Mouse (Mus musculus) lung, postnatal 10 days (tissue): ENCODE results near the gene Zbtb25.

ENCODE experiments used
- DNase-seq: peaks from one replicate; pipeline ENCODE4 v3.0.0; 2021

Gene Zbtb25

DNA sequence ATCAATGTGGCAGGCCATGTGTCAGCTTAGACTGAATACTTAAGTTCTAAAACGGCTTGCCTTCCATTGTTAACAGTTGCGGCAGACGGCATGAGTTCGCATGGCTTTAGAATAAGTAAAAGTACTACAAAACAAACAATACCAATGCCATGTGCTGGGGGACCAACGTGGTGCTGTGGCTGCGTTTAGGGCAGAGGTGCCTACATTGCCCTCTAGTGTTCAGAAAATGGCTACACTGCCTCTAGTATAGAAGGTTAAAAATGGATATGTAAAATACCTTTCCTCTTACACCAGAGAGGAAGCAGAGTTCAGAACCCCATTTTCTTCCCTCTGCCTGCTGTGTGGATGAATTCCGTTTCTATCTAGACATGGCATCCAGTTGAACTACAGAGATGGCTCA is 7.2 kb upstream of the Zbtb25 start:
- DNase-seq: peak; percentile 47

DNA sequence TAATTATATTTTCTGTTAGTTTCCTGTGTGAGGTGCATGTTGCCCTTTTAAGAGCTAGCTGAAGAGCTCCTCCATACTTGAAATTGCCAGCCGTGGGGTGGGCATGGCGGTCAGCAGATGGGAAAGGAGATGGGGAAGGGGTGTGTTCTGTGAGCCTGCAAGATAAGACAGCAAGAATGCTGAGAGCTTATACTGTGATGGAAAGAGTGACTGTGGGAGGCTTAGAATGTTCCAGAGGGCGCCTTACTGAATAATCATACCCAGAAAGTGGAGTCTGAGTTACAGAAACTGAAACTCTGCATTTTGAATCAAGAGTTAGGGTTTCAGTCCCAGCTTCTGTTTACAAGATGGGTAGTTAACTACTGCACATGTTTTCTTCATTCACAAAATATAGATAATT is 6.1 kb upstream of the Zbtb25 start:
- no peak for DNase-seq

DNA sequence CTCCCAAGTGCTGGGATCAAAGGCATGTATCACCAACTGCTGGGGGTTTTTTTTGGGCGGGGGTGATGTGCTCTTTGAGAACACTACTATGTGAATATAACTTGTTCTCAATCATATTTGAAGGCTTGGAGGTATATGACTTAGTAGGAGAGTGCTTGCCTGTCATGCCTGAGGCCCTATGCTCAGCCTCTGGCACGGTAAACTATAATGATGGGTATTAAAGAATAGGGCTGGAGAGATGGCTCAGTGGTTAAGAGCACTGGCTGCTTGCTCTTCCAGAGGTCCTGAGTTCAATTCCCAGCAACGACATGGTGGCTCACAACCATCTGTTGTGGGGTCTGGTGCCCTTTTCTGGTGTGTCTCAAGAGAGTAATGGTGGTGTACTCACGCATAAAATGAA is 5.5 kb upstream of the Zbtb25 start:
- DNase-seq: no peak

DNA sequence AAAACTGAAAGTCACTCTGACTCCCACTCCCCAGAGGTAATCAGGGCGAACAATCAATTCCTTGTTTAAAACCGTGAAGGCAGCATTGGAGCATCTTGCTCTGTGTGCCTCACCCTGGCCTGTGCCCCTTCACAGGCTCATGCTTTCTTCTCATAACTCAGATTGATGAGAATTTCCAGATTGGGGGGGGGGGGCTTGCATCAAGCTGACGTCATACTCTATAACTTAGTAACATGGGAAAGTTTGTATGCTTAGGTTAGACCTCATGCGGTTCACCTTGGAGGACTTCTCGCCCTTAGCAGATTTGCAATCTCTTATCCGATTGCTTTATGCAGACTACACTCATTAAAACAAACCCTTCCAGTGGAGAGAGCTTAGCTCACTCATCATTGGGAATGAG is 4.6 kb upstream of the Zbtb25 start:
- DNase-seq: no peak

DNA sequence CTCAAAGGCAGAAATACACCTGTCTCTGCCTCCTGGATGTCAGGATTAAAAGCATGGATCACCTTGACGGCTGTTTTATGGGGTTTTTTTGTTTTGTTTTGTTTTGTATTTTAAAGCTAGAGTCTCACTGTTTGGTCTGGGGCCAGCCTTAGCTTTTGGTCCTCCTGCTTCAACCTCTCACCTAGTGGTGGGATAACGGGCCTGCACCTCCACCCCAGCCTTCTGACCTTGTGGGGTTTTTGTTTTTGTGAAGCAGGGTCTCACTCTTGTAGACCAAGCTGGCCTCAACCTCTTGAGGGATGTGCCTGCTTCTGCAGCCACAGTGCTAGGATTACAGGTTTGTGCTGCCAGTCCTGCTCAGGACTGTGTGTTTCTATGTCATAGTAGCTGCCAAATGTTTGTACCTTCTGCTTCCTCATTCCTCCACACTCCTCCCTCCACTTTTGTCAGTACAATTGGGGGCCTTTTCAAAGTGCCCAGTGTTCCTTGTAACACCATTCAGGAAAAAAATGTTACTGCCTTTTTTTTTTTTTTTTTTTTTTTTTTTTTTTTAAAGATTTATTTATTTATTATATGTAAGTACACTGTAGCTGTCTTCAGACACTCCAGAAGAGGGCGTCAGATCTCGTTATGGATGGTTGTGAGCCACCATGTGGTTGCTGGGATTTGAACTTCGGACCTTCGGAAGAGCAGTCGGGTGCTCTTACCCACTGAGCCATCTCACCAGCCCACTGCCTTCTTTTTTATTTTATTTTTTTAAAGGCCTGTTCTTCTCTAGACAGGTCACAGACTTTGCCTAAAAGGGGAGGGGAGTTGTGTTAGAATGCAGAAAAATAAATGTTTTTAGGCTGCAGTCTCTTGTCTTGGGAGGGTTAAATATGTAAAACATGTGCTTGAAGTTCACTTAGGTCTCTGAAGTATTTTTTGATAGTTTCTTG is 3.7 kb upstream of the Zbtb25 start:
- peak; percentile 27 for DNase-seq

DNA sequence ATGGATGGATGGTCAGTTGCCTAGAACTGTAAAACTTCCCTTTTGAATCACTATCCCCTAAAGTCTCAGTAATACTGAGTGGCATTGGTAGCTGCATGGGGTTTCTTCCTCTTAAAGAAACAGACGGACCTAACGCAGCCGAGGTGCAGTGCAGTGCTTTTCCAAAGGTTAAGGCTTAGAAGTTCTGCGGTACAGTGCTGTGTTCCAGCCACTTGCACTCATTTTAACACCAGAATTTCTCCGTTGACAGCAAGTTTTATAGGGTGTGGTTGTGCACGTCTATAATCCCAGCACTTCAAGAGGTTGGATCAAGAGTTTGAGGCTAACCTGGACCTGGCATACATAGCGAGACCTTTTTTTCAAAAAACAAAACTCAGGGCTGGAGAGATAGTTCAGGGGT is 2.6 kb upstream of the Zbtb25 start:
- no peak for DNase-seq

DNA sequence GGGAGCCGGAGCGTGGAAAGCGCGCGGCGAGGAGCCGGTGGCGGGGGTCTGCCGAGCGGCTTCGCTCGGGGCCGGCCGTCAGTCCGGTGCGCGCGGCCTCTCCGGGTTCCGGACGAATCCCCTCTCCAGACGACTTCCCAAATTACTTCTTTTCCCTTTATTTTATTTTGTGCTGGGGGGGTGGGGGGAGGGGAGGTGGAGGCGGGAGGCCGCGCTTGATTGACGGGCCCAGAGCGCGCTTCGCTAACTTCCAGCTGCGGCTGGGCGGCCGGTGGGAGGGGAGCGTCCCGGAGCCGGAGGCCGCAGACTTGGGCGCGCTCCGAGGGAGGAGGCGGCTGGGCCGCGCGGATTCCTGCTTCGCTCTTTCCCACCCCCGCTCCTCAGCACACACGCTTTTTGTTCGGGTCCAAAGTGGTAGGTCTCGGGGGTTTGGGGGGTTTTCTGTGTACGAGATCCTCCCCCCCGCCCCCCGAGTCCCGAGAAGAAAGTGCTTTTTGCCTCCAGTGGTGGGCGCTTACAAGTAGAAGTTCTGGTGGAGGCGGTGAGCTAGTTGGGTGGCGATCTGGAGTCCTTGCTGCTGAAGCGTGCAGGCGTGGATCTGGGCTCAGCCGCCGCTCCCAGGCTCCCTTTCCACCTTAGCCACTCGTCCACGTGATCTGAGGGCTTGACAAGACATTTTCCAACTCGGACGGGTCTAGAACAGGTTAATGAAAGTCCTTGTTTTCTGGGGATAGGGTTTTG is 1.6 kb upstream of the Zbtb25 start:
- DNase-seq: peak; percentile 86

DNA sequence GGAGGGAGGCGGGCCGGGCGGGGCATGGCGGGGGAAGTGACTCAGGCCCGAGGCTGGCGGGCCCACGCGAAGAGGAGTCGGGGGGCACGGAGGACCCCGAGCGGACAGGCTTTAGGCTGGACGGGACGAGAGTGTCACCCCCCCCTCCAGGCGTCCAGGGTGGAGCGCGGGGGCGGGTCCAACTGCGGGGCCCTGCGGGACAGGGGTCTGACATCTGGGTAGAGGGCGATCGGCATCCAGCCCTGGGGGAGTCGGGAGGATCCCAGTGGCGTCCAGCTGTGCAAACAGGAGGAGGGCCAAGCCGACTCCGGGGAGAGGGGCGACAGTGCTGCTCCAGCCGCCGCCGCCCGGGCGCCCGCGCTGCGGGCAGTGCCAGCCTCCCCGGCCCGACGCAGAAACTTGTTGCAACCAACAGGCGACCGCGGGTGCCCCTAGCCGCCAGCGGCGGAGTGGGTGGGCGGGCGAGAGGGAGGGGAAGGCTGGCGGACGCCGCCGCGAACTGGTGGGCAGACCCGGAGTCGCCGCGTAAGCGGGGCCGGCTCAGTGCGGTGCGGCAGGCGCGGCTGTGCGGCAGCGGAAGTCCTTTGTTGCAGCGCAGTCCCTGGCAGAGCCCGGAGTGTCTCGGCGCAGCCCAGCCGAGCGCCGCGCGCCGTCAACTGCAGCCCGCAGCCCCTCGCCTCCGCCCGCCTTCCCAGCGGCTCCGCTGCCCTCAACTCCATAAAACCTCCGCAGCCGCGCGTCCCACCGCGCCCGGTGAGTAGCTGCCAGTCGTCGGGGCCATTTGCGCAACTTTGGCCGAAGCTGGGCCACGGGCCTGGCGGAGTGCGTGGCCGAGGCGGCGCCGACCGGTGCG is 802 bp upstream of the Zbtb25 start, which contains the start of gene Zbtb1:
Gene Zbtb1 (plus strand): TSS at position 289 of the 853 bp plus-strand sequence.
- DNase-seq: peak; percentile 90

DNA sequence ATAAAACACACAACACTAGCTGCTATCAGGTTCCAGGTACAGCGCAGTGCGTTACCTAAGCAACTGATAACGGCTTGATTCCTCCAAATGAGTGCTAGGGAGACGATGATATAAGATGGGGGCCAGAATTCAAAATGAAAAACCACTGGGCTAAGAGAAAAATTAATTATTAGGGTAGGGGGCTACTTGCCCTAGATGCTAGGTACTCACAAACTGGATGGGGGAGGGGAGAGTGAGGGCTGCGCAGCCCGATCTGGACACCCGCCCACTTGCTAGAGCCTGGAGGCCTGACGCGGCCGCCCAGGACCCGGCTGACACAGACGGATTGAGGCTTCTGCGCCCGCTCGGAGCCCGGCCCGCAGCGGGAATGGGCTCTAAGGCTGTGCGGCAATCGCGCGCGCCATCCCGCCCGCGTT is 604 bp downstream of the Zbtb25 start:
- peak; percentile 69 for DNase-seq

DNA sequence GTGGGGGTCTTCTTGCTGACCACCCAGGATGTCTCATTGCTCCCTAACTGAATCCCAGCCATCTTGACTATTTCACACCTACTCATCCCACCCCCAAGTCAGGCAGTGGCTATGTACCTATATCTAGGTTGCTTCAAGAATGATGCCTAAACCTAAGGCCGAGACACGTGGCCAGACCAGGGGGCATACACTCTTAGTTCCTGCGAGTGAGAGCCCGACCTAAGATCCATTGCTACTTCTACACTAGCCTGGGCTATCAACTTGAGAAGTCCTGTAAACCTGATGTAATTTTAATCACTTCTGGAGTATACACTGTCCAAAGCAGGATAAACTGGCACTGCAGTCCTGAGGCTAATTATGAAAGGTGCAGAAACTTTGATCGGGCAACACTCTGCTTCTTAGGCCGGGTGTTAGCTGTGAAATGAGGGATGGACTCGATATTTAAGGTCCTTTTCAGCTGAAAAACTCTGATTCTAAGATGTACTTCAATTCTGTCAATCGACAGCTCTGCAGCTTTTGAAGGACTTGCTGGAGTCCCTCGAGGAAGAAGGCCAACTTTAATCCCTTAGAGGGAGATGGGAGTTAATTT is 1.1 kb downstream of the Zbtb25 start:
- DNase-seq: no peak

DNA sequence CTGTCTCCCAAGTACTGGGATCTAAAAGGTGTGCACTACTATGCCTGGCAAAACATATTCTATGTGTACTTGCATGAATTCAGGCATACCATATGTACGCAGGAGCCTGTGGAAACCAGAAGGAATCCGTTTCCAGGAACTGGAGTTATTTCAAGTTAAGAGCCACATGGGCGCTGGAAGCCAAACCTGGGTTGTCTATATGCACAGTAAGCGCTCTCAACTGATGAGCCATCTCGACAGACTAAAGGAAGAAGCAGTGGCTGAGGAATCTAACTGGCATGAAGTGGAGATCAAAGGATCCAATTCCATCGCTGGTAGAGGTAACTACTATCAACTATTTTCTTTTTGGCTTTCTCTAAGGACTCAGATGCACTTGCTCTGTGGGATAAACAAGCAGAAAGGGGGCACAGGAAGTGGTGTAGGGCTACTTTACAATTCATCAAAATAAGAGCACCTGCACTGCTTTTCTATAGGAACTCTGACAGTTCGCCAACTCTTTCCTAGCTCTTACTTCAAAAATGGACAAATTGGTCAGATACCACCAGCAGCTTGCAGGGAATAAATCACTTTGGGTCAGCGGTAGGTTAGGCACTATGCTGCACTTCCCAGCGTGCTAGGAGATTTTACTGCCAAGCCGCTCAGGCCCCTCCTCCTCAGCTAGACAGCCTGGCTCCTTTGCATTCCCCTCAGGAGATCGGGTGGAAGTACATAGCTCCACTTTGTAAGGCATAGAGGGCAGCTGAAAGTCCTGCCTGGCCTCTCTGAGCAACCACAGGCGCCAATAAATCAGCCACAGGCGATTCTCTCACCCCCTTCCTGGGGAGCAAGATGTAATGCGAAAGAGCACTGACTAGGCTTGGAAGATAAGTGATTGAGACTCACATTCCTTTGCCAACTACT is 2.1 kb downstream of the Zbtb25 start:
- DNase-seq: peak; percentile 23

DNA sequence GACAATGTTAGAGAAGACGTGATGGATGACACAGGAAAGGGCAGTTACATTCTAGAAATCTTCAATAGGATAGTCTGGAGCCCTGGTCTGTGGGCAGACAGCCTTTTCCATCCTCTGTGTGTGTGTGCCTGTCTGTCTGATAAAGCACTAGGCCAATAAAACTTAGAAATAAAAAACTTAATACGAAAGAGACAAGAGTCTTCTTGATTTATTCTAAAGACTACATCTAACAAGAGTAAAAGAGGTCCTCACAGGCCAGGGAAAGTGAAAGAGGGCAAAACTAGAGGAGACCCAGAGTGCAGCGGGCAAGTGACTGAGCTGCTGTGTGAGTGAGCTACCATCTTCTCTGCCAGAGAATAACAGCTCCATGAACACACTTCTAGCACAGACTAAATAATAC is 3.1 kb downstream of the Zbtb25 start:
- DNase-seq: no peak

DNA sequence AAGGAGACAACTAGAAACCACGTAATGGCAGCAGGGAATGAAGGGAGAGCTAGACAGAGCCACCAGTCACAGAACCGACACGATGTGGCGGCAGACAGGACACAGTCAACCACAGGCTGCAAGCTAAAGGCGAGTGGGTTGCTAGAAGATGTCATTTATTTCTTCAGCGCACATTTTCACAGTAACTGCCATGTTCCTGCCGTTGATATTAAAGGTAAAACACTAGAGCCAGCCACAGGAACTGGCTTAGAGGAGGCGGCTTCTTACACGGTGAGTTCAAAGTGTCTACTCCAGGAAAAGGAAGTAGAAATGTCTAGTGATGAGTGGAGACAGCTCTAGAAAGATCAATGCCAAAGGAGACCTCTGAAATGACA is 7.1 kb downstream of the Zbtb25 start:
- DNase-seq: no peak

DNA sequence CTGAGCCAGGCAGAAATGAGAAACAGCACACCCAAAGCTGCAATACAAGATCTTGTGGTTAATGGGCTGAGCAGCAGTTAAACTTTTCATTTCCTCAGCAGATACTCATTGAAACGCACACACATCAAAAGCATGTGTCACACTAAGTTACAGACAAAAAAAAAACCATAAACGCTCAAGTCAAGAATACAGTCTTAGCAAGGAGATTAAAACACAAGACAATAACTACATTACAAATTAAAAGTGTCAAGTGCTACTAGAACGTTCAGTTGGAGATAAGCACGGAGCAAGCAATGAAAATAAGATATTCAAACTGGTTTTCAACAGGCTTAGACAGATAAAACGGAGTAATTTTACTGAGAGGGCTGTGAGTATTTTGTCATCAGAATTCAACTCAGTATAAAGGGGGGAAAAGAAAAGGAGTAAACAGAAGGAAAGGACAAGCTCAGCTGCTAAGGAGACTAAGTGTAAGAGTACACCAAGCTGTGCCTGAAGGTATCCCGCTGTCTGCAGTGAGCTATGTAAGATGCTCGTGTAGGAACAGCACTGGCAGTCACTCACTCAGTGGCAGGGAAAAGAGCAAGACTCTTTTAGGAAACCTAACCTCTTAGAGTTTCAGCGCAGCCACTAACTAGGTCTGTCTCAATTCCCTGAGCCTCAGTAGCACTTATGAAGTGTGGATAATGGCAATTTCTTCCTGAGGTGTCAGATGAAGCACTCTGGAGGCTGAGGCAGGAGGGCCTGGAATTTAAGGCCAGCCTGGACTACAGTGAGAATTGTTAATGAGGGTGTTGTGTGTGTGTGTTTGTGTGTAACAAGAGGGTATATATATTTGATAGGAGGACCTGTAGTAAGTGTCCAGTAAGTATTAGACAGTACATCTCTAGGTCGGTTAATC is 7.7 kb downstream of the Zbtb25 start:
- no peak for DNase-seq

DNA sequence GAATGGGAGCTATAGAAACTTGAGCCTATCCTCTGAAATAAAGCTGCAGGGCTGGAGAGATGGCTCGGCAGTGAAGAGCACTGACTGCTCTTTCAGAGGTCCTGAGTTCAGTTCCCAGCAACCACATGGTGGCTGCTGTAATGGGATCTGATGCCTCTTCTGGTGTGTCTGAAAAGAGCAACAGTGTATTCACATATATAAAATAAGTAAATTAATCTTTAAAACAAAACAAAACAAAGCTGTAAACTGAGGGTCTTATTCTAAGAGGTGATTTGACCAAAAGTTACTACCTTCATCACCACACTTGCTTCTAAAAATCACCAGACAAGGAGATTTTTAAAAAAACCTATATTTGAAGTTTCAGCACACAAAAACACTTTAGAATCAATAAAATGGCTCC is 8.5 kb downstream of the Zbtb25 start:
- no peak for DNase-seq

DNA sequence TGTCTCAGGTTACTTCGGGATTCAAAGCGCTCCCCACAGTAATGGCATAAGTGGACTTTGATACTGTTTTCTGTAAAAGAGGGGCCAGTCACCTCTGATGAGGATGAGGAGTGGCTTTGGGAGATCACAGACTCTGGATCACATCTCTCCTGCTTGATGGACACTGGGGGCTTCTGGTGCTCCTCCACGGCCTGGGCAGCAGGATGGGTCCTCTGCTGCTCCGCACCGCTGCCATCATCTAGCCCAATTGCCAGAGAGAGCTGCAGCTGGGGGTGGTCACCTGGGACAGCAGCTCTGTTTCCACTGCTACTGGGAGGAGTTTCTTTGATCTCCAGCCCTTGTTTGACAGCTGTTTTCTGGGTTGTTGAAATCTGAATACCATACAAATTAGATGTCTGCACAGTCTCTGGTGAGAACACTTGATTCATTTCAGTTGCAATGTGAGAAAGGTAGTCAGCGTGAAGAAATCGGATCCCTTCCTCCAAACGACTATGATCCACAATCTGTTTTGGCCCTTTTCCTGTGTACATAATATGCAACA is 19.7 kb downstream of the Zbtb25 start:
- DNase-seq: no peak

DNA sequence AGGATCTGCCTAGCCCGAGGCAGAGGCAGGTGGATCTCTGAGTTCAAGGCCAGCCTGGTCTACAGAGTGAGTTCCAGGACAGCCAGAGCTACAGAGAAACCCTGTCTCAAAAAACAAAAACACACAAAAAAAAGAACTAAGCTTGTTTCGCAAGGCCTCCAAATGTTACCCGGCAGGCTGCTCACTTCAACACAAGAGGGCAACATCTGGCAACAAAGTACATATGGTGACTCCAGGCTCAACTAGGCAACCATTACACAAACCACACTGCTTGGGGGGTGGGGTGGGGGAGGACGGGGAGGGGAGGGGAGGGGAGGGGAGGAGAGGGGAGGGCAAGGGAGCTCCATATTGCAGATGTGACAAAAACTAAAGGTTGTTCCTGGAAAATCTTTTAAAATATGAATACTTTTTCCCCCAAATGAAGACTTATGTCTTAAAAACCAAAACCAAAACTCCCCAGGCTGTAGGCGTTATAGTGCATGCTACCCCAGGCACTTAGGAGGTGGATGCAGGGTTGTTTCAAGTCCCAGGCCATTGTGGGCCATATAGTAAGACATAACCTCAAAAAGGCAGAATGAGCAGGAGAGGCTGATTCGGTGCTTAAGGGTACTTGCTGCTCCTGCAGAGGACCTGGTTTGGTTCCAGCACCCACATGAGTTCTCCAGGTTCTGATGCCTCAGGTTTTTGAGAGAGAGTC is 23.5 kb downstream of the Zbtb25 start:
- peak; percentile 71 for DNase-seq

DNA sequence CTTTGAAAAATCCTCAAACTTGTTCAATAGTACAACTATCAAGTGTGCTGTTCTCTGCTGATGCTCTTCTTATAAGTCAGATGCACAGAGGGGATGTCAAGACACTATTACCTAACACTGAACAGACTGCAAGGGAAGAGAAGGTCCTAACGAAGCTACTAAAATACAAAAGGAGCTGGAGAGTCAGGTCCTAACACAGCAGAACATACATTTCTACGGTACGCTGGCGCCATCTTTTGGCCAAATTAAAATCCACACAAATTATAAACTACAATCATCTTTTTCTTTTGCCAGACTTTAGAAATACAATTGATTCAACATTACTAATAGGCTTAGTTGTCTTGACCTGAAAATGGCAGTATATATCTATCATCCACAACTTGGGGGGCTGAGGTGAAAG is 28.3 kb downstream of the Zbtb25 start:
- peak; percentile 79 for DNase-seq

DNA sequence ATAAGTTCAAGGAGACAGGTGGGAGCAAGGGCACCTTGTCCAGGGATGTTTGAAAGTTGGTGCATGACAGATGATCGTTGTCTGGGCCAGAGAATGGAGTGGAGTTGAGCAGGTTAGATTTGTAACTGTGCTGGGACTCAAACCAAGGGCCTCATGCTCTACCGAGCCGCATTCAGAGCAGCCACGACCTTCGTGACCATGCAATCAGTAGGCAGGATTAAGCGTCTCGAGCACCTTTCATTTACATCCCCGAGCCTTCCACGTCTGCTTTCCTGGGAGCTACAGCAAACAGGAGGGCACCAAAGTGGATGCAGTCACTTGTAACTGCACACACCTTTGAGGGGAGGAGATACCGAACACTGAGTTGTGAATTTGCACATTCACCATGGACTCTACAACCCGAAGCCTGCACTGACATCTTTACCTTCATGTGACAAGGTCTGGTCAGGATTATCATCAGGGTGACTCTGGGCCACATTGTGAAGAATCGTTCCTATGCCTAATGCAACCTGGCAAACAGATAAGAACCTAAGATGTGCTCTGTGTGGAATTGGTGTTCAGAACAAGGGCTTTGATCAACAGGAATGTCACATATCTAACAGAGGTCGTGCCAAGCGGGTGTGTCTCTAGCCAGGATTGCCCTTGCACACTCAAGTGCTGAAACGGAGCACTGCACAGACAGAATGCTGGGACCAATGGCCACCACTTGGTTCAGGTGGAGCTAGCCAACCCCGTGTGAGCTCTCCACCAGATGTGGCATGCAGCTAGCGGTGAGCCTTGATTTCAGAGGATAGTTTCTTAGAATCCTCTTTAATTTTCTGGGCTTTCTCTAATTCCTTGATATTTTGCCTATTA is 33.1 kb downstream of the Zbtb25 start:
- peak; percentile 19 for DNase-seq
